Comparison of ENCODE assay signal across 15 mouse cellular contexts in the genomic region with DNA sequence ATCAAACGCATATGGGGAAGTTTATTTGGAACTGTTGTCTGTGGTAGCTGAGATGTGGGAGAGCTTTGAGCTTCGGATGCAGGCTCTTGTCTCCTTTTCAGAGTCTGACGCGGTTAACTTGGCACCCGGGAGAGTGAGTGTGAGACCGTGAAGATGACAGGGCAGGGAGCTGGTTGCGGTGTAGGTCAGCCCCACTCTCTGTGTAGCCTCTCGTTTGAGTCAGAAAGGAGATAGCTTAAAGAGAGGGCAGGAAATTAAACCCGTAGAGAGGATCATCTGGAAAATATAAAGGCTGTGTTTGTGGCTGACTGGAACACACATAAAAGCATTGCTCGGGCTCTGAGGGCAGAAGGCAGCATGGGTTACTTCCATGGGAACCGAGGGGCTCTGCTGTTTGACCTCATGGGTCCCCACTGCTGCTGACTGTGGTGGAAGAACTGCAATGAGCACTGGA. TPM values are rescaled to one million over a fixed set of nuclear protein-coding genes. Genes with fewer than 3 reads are reported as not detected.
DNase-seq lines count a peak whose midpoint lies in the region; ATAC-seq and TF ChIP-seq lines count a peak whose summit lies in the region.
"Had no signal": no experiment of that assay in that cellular context is flagged by ENCODE, and none has a peak within 500 bp of the region (broad histone marks: within the 10 kb centered on the region; RNA-seq: fewer than 3 reads in every experiment).

No protein-coding gene starts in this region.

- ATAC-seq in liver, embryonic 12.5 days: no peak
- no peak for ATAC-seq in liver, postnatal 0 days
- ATAC-seq in limb, embryonic 11.5 days (ENCODE audit: insufficient number of reproducible peaks, low FRiP score, low TSS enrichment, low read depth): no peak; the same call in 1 of the 2 replicates
- ATAC-seq: intestine, embryonic 16.5 days had no signal

- H3K27ac ChIP-seq in liver, embryonic 12.5 days: 0 out of 2 replicates have a peak overlapping the region, but pooled peaks have one; percentile 19
- H3K27ac ChIP-seq in liver, postnatal 0 days (ENCODE audit: low read depth): no peak overlapping the region
- no peak overlapping the region; the same call in 1 of the 2 replicates for H3K27ac ChIP-seq in limb, embryonic 11.5 days (replicated peaks; ENCODE audit: low read depth, low read length)
- H3K27ac ChIP-seq: layer of hippocampus, adult 2 months had no signal

- DNase-seq in liver, postnatal 0 days: no peak
- DNase-seq in brain, adult 2 months (ENCODE audit: low read depth, low spot score): peak; percentile 43
- peak; percentile 22 for DNase-seq in embryo, embryonic 11.5 days (ENCODE audit: low read depth, low spot score)
- peak; percentile 50 for DNase-seq in limb, embryonic 11.5 days (ENCODE audit: low spot score)
- no peak for DNase-seq in adrenal gland, adult (ENCODE audit: inconsistent age in 2 of 2, low spot score in 1 of 2)
- DNase-seq in gastrocnemius, adult 8-10 months (ENCODE audit: low spot score in 2 of 2): no peak
- DNase-seq in cerebellum, adult 11 months: no peak
- DNase-seq: cerebellum, postnatal 10 days; spleen, adult 18-20 months had no signal

- no peaks in the 10 kb centered on the region for H3K9me3 ChIP-seq in liver, embryonic 12.5 days (replicated peaks)
- H3K9me3 ChIP-seq in liver, postnatal 0 days (ENCODE audit: low read length): no peaks in the 10 kb centered on the region
- no peaks in the 10 kb centered on the region for H3K9me3 ChIP-seq in limb, embryonic 11.5 days (ENCODE audit: control insufficient read depth, low read length)

- TF ChIP-seq EP300 in liver, postnatal 0 days (IDR thresholded peaks at IDR 0.05; ENCODE audit: low read depth): no peak

- 67% methylated on average over 11 of the region's 11 CpGs for WGBS in liver, embryonic 12.5 days (ENCODE audit: insufficient replicate concordance)
- WGBS in liver, postnatal 0 days (ENCODE audit: insufficient replicate concordance): 67% methylated on average over 11 of the region's 11 CpGs
- WGBS in limb, embryonic 11.5 days: 13% methylated on average over 11 of the region's 11 CpGs

- peaks cover 5% of the 10 kb centered on the region; the same call in 1 of the 2 replicates for H3K4me1 ChIP-seq in liver, embryonic 12.5 days
- no peaks in the 10 kb centered on the region; the same call in 1 of the 2 replicates for H3K4me1 ChIP-seq in liver, postnatal 0 days (ENCODE audit: insufficient read depth)
- H3K4me1 ChIP-seq in limb, embryonic 11.5 days (ENCODE audit: control insufficient read depth, insufficient read depth, low read length): peaks cover 5% of the 10 kb centered on the region

- peaks cover 44% of the 10 kb centered on the region for H3K36me3 ChIP-seq in liver, embryonic 12.5 days
- peaks cover 3% of the 10 kb centered on the region; the same call in 1 of the 2 replicates for H3K36me3 ChIP-seq in liver, postnatal 0 days (replicated peaks; ENCODE audit: insufficient read depth, low read length)
- H3K36me3 ChIP-seq in limb, embryonic 11.5 days (ENCODE audit: control insufficient read depth, insufficient read depth, low read length): no peaks in the 10 kb centered on the region

- H3K4me2 ChIP-seq in liver, embryonic 12.5 days: no peak overlapping the region
- H3K4me2 ChIP-seq in liver, postnatal 0 days (ENCODE audit: low read depth, low read length): no peak overlapping the region
- H3K4me2 ChIP-seq in limb, embryonic 11.5 days (ENCODE audit: low read depth, severe bottlenecking): no peak overlapping the region

- H3K27me3 ChIP-seq in liver, embryonic 12.5 days (replicated peaks): no peaks in the 10 kb centered on the region
- H3K27me3 ChIP-seq in liver, postnatal 0 days (ENCODE audit: insufficient read depth, low read length): no peaks in the 10 kb centered on the region
- no peaks in the 10 kb centered on the region for H3K27me3 ChIP-seq in limb, embryonic 11.5 days (ENCODE audit: control insufficient read depth, insufficient read depth, low read length)

- TF ChIP-seq CTCF in liver, postnatal 0 days (IDR thresholded peaks at IDR 0.05; ENCODE audit: low read depth): no peak

- no peak overlapping the region for H3K4me3 ChIP-seq in liver, embryonic 12.5 days
- H3K4me3 ChIP-seq in liver, postnatal 0 days (ENCODE audit: low read depth, low read length): no peak overlapping the region
- H3K4me3 ChIP-seq in limb, embryonic 11.5 days (ENCODE audit: low read depth, low read length): no peak overlapping the region
- H3K4me3 ChIP-seq: layer of hippocampus, adult 2 months had no signal

- H3K9ac ChIP-seq in liver, embryonic 12.5 days: no peak overlapping the region
- no peak overlapping the region for H3K9ac ChIP-seq in liver, postnatal 0 days (replicated peaks)
- no peak overlapping the region for H3K9ac ChIP-seq in limb, embryonic 11.5 days (ENCODE audit: low read length)

RNA-seq across cellular contexts. Expression of gene Mipep, which starts 22.5 kb away (rescaled TPM):
- polyA plus RNA-seq in liver, embryonic 12.5 days (2016; fragmentation: Nextera tagmentation; extraction: Ambion mirVana): 19.2 and 19.9 TPM in 2 replicates
- 5.6 and 6.1 TPM in 2 replicates for polyA plus RNA-seq in liver, postnatal 0 days (2015; fragmentation: Nextera tagmentation; extraction: Ambion mirVana)
- 25.6 and 25.8 TPM in 2 replicates for polyA plus RNA-seq in limb, embryonic 11.5 days (2014; fragmentation: Nextera tagmentation; extraction: Ambion mirVana)
- 10 to 100 TPM; 35.0 to 37.7 (median 36.3) TPM for total RNA-seq in gastrocnemius, adult 8-10 months (2022)

RNA-seq across cellular contexts. Expression of gene C1qtnf9, which starts 39.0 kb away (rescaled TPM):
- polyA plus RNA-seq in liver, embryonic 12.5 days (2016; fragmentation: Nextera tagmentation; extraction: Ambion mirVana): 0.08 and 0.17 TPM in 2 replicates
- 0.25 and 0.49 TPM in 2 replicates for polyA plus RNA-seq in liver, postnatal 0 days (2015; fragmentation: Nextera tagmentation; extraction: Ambion mirVana)
- 0.15 TPM in 1 of 2 replicates, not detected in the other for polyA plus RNA-seq in limb, embryonic 11.5 days (2014; fragmentation: Nextera tagmentation; extraction: Ambion mirVana)
- total RNA-seq in gastrocnemius, adult 8-10 months (2022): 10 to 100 TPM; 11.8 to 23.1 (median 15.8) TPM
- total RNA-seq: granulocyte monocyte progenitor cell, adult 5-6 weeks; left cerebral cortex, postnatal 10 days; megakaryocyte progenitor cell, adult 5-6 weeks had no signal

Comparison
In these comparisons a context has a peak if more than half of its experiments do, and no peak if none do; other contexts are left out.
1. DNase-seq: peak in brain, adult 2 months (single experiment), embryo, embryonic 11.5 days (single experiment) and limb, embryonic 11.5 days (single experiment); none in liver, postnatal 0 days (single experiment), adrenal gland, adult (0 of 2), gastrocnemius, adult 8-10 months (0 of 2) and cerebellum, adult 11 months (single experiment).